Mouse (Mus musculus) frontal cortex, postnatal 25 days (tissue): Measurements from ENCODE around the gene Ccdc32.

Experiments used
- DNase-seq, 2 experiments: peaks; one replicate each; pipeline ENCODE4 v3.0.0; 2022; ENCODE audit warnings: low spot score in 2 of 2

Gene Ccdc32

GRCm38 (mm10) chr2:119015604-119016180, 13.5 kb downstream of the Ccdc32 start:
- no peak for DNase-seq

GRCm38 (mm10) chr2:119014989-119015388, 14.2 kb downstream of the Ccdc32 start:
- no peak for DNase-seq

- DNase-seq = no peak
These were observed 19.8 kb downstream of the Ccdc32 start for GRCm38 (mm10) chr2:119009376-119009775.

- no peak for DNase-seq
These were observed 22.3 kb downstream of the Ccdc32 start for GRCm38 (mm10) chr2:119006886-119007285.

GRCm38 (mm10) chr2:118999025-118999639, 30.1 kb downstream of the Ccdc32 start:
- no peak for DNase-seq

- DNase-seq = no peak
These were observed 30.9 kb downstream of the Ccdc32 start for GRCm38 (mm10) chr2:118998115-118998866.

- no peak for DNase-seq
These were observed 32.4 kb downstream of the Ccdc32 start for GRCm38 (mm10) chr2:118996798-118997105.

- no peak for DNase-seq
These were observed 33.0 kb downstream of the Ccdc32 start for GRCm38 (mm10) chr2:118995919-118996797.

GRCm38 (mm10) chr2:118995490-118995889, 33.7 kb downstream of the Ccdc32 start:
- DNase-seq = no peak

GRCm38 (mm10) chr2:118983812-118984211, 45.4 kb downstream of the Ccdc32 start:
- DNase-seq = no peak

GRCm38 (mm10) chr2:118980841-118981240, 48.4 kb downstream of the Ccdc32 start:
- no peak for DNase-seq

- no peak for DNase-seq
These were observed 51.1 kb downstream of the Ccdc32 start for GRCm38 (mm10) chr2:118978064-118978463.

- no peak for DNase-seq
These were observed 52.3 kb downstream of the Ccdc32 start for GRCm38 (mm10) chr2:118976941-118977340.

- peak; percentile 67 to 79 for DNase-seq
These were observed 52.8 kb downstream of the Ccdc32 start for GRCm38 (mm10) chr2:118976282-118976929.

GRCm38 (mm10) chr2:118975855-118976254, 53.3 kb downstream of the Ccdc32 start:
- DNase-seq = no peak

GRCm38 (mm10) chr2:118972687-118973376, 56.4 kb downstream of the Ccdc32 start:
- peak; percentile 79 to 81 for DNase-seq

- no peak for DNase-seq
These were observed 57.1 kb downstream of the Ccdc32 start for GRCm38 (mm10) chr2:118972048-118972447.

- DNase-seq = no peak
These were observed 59.5 kb downstream of the Ccdc32 start for GRCm38 (mm10) chr2:118969585-118970147.
